Mouse (Mus musculus) frontal cortex, postnatal 14 days (tissue): ENCODE measurements around the gene Ubp1.
"Not testable (repeated sequence)": the region's sequence is repeated elsewhere in the genome, so short reads cannot be mapped to it uniquely, and the experiment has no call there.

Experiments used
- DNase-seq, 2 experiments: peaks; one replicate each; pipeline ENCODE4 v3.0.0; 2022; ENCODE audit warnings: low spot score in 2 of 2

Gene Ubp1

GRCm38 (mm10) chr9:113930534-113931374 is at the start of gene Ubp1:
Gene Ubp1, plus strand, starts transcription at chr9:113930934.
- DNase-seq, result peak; percentile 93 to 97

- DNase-seq, result no peak
Measured at GRCm38 (mm10) chr9:113894903-113895302, 35.8 kb upstream of the Ubp1 start.

DNA sequence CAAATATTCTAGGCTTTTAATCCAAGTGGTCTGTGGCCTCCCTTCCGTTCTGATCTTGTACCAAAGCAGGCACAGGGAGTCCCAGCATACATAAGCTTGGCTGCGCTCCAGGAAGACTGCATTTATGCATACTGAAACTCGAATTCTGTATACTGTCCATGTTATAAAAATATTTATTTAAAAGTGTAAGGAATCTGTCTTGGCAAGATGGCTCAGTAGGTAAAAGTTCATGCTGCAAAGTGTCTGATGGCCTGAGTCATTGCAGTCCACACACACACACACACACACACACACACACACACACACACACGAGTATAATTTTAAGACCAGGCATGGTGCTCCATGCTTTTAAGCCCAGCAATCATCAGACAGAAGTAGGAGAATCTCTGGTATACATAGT is 27.6 kb upstream of the Ubp1 start:
- DNase-seq, result no peak

GRCm38 (mm10) chr9:113904315-113904714 is 26.4 kb upstream of the Ubp1 start:
- not testable (repeated sequence) for DNase-seq

DNA sequence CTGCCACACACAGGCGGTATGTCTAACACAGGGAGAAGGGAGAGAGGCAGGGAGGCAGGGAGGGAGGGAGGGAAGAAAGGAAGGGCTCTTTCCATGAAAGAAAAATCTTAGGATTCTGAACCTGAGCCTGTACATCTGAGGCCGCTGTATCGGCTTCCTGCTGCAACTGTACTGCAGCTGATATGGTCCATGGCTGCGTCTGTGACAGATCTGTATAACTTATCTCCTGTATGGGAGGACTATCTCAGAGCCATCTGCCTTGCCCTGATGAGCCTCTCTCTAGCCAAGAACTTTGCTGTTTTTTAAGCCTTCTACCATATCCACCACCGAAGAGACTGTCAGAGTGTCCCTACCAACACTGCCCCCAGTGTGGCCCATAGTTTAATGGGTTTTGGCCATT is 14.9 kb upstream of the Ubp1 start:
- DNase-seq, result no peak

- DNase-seq, result no peak
Measured at GRCm38 (mm10) chr9:113922677-113923076, 8.1 kb upstream of the Ubp1 start.

DNA sequence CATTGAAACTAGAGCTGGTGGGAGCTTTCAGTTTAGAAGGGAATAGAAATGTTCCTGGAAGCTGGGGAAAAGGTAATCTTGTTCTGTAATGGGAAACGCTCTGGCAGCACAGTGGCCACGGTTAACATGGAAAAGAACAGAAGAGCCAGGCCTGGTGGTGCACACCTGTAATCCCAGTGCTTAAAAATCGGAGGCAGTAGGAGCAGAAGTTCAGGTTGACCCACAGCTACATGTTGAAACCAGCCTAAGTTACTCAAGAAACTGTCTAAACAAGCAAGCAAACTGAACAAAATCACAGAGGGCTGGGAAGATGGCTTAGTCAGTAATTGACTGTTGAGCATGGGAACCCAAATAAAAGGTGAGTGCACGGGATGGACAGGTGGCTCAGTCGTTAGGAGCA is 5.9 kb upstream of the Ubp1 start:
- DNase-seq, result no peak

DNA sequence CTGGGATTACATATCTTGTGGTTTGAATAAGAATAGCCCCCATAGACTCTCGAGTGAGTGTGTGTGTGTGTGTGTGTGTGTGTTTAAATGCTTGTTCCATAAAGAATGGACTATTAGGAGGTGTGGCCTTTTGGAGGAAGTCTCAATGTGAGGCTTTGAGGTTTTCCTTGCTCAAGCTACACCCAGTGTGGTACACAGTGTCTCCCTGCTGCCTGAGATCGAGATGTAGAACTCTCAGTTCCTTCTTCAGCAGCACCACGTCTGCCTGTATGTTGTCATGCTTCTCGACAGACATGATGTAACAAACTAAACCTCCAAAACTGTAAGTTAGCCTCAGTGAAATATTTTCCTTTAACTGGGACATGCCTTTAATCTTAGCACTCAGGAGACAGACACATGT is 2.1 kb upstream of the Ubp1 start:
- DNase-seq, result no peak

GRCm38 (mm10) chr9:113929676-113930075 is 1.1 kb upstream of the Ubp1 start:
- no peak for DNase-seq

DNA sequence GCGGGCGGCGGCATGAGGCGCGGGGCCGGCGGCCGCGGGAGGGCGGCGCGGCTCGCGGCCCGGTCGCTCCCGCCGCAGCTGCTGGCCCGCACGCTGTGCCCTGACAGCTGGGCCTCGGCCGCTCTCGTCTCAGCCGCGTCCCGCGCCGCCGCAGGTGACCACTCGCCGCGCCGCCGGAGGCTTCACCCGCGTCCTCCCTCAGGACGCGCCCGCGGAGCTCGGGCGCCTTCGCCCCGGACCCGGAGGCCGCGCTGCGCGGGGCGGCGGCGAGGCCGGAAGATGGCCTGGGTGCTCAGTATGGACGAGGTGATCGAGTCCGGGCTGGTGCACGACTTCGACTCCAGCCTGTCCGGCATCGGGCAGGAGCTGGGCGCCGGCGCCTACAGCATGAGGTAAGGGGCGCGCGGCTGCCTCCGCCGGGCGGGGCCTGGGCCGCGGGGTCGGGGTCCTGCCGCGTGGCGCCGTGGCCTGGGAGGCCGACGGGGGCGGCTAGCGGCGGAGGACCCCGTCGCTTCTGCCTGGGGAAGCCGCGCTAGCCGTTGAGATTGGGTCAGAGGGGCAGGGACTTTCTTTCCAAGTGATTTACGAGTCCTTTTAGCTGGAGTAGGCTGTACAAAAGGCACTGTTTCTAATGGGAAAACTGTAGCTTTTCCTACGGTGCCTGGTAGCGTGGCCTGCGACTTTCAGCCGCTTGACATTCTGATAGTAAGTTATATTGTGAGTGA is 803 bp downstream of the Ubp1 start:
- peak in 1 of 2 experiments; percentile 15 for DNase-seq

- no peak for DNase-seq
Measured at GRCm38 (mm10) chr9:113932100-113932470, 1.4 kb downstream of the Ubp1 start.

DNA sequence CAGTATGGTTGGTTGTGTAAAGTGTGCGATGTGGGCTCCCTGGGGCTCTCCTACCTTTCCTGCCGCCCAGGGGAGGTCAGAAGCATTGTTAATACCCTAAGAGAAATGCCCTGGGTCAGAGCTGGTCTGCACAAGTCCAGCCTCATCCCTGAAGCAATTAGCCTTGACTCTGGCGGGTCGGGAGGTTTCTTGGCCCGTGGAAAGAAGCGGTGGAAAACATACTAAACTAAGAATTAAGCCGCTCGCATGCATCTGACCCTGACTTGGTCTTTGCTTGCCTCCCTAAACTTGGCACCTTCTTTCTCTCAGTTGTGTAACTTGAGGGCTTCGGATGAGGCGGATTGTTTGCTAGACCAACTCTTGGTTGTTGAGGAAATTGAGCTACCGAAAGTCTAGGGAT is 1.8 kb downstream of the Ubp1 start:
- no peak for DNase-seq

DNA sequence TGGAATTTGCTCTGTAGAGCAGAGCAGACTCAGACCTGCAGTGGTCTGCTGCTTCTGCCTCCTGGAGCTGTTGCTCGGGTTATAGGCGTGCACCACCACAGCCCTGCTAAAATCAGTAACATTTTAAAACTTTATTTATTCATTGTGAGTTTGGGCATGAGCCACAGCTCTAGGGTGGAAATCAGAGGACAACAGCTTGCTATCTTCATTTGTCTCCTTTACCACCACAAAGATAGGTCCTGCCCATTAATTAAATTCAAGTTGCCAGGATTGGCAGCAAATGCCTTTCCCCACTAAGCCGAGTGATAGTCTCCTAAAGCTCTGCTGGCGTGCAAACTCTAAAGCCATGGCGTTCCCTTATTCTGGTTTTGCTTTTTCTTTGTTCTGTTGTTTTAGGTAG is 4.9 kb downstream of the Ubp1 start:
- DNase-seq, result no peak

DNA sequence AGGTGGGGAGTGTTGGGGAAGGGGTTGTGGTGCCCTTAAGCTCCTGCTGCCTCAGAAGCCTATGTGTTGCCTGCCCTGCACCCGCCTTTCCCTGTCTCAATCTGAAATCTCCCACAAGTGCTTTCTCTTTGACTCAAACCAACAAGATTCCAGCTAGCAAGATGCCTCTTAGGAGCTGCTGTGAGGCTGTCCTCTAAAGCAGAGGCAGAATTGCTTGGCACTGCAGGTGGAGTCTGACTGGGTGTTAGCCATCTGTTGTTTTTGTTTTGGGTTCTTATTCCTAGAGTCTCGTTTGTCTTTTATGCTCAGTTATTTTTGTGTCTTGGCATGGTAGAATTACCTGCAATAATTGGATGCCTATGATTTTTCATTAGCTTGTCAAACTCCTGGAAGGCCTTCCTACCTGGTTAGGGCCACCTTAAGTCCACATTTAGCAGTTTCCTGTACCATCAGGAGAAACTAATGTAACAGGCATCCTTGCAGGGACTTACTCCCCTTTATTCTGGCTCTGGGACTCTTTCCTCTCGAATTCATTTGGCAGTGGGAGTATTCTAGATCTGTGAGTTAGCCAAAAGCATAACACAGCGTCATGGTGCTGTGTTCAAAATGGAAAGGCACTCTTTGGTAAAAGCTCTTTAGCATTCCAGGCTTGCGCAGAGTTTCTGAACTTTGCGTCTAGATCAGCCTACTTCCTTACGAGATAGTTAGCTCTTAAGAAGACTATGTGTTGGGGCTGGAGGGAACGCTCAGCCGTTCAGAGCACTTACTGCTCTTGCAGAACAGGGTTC is 8.5 kb downstream of the Ubp1 start:
- no peak for DNase-seq

DNA sequence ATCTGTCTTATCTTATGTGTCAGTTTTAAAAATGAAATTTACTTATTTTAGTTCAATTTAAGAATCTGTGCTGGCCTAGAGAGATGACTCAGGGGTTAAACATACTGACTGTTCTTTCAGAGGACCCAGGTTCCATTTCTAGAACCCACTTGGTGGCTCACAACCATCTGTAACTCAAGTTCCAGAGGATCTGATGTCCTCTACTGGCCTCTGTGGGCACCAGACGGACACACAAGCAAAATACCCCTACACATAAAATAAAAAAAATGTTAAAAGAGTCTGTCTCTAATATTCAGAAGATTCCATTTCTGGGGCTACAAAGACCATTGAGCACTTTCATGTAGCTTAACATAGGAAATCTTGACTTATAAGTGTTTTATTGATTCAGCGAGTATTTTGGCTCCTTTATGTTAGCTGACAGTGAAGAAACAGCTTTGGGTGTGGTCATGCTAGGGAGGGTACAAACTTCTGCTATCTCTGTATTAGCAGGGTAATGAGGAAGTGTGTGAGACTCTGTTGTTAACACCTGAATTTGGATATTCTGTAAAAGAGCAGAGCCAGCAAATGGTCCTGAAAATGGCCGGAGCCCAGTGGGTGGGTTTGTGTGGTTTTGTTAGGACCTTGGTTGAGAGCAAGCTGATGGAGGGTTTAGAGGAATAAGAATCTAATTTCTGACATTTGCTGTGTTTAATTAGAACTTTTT is 10.5 kb downstream of the Ubp1 start:
- no peak for DNase-seq

DNA sequence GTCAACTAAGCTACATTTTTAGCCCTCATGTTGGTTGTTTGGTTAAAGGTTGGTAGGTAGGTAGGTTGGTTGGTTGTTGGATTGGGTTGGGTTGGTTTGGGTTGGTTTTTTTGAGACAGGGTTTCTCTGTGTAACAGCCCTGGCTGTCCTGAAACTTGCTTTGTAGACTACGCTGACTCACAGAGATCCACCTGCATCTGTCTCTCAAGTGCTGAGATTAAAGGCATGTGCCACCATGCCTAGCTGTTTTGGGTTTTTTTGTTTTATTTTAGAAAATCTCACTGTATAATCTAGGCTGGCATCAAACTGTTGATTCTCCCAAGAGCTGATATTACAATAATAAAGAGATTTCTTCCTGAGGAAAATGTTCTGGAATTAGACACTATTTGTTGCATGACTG is 12.6 kb downstream of the Ubp1 start:
- DNase-seq, result no peak

GRCm38 (mm10) chr9:113947216-113947615 is 16.5 kb downstream of the Ubp1 start:
- DNase-seq, result no peak

DNA sequence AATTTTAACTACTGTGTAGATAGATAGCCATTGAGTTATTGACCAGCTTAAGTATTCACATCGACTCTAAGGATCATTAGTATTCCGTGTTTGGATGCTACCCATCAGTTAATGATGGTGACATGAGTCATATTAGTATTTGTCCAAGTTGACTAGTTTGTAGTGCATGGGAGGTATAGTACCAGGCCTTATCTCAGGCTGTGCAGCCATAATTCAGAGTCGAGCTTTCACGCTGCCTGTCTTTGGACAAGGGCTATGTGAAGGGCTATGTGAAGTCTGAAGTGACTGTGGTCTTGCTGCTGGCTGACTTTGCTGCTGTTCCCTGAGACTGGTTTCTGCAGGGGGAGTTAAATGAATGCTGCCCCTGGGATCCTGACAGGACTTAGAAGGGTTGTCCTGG is 27.0 kb downstream of the Ubp1 start:
- DNase-seq, result no peak

- no peak for DNase-seq
Measured at GRCm38 (mm10) chr9:113963718-113964117, 33.0 kb downstream of the Ubp1 start.

DNA sequence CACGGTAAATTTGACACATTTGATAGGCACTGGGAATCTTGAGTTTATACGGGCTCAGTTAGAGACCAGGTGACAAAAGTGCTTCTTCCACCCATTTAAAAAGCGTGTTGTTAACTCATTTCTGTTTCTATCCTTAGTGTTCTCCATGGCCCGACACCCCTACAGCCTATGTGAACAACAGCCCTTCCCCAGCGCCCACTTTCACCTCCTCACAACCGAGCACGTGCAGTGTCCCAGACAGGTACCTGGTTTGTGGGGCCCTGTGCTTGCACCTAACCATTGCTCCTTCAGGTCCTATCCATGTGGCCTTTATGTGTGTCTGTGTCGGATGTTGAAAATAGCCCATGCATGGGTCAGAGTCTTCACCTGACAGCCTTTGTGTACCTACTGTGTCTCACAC is 33.7 kb downstream of the Ubp1 start:
- no peak for DNase-seq

- DNase-seq, result no peak
Measured at GRCm38 (mm10) chr9:113966838-113967237, 36.1 kb downstream of the Ubp1 start.

- DNase-seq, result no peak
Measured at GRCm38 (mm10) chr9:113968967-113969366, 38.2 kb downstream of the Ubp1 start.
